Mouse (Mus musculus): ENCODE data around the gene Akap14.
A peak's percentile ranks its signal among the peaks of the same experiment; 100 is the strongest.
"Not testable (repeated sequence)": the region's sequence is repeated elsewhere in the genome, so short reads cannot be mapped to it uniquely, and the experiment has no call there.

Gene Akap14

DNA sequence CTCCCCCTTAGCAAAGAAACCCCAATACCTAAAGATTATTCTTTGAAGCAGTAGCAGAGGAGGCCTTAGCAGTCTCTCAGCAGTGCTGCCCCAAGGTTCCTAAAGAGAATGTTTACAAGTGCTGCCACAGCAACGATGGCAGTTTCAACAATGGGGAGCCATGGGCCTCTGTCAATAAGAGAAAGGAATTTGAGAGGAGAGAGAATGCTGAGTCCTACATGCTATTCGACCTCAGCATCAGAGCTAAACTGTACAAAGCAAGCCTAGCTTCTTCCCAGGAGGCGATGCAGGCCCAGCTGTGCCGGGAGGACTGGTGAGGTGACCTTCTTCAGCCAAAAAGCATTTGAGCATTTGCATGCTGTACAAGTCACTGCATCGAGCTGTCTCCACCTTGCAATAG lies at the start of gene Akap14:
TSS of gene Akap14 (minus strand) at position 101 of the 400 bp plus-strand sequence.
- DNase-seq (ENCODE audit: low spot score in 2 of 2), result no peak

DNA sequence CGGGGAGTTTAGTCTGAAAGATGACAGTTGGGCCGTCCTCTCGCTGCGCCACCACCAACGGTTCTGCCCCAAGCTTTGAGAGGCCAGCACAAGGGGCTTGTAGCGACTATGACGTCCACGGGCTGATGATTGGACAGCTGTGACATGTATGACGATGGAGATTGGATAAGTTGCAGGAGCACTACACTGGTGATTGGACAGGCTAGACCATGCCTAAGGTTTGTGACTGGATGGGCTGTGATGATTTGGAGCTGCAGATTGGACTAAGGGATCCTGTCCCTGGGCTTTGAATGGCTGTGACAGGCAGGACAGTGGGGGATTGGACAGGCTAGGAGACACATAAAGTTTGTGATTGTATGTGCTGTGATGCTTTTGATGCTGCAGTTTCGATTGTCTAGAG lies 42.3 kb upstream of the Akap14 start, which contains the start of gene Gm9:
TSS of gene Gm9 (minus strand) at position 101 of the 400 bp plus-strand sequence.
- DNase-seq (ENCODE audit: low spot score in 2 of 2), result no peak

DNA sequence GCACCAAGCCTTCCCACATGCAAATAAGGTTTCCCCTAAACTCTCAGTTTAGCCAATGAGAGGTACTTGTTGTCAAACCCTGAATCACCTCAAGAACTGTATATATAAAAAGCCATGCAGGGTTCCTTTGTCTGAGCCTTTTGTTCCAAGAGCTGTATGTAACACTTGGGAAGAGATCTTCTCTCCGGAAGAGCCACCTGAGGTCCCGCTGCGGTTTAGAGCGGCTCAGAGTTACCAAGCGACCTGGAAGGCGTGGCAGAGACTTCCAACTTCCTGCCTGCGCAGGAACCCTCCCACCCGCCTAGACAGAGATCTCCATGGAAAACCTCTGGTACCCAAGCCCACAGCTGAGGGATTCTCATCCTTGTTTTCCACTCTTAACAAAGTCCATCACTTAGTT lies 30.0 kb upstream of the Akap14 start:
- DNase-seq (ENCODE audit: low spot score in 2 of 2), result no peak

DNA sequence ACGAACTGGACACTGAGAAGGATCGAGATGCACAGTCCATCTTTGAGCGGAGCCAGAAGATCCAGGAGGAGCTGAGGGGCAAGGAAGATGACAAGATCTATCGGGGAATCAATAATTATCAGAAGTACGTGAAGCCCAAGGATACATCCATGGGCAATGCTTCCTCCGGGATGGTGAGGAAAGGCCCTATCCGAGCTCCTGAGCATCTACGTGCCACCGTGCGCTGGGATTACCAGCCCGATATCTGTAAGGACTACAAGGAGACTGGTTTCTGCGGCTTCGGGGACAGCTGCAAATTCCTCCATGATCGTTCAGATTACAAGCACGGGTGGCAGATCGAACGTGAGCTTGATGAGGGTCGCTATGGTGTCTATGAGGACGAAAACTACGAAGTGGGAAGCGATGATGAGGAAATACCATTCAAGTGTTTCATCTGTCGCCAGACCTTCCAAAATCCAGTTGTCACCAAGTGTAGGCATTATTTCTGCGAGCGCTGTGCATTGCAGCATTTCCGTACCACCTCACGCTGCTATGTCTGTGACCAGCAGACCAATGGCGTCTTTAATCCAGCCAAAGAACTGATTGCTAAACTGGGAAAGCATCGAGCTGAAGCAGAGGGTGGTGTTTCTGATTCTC lies 23.2 kb upstream of the Akap14 start:
- no peak for DNase-seq (ENCODE audit: low spot score in 2 of 2)

DNA sequence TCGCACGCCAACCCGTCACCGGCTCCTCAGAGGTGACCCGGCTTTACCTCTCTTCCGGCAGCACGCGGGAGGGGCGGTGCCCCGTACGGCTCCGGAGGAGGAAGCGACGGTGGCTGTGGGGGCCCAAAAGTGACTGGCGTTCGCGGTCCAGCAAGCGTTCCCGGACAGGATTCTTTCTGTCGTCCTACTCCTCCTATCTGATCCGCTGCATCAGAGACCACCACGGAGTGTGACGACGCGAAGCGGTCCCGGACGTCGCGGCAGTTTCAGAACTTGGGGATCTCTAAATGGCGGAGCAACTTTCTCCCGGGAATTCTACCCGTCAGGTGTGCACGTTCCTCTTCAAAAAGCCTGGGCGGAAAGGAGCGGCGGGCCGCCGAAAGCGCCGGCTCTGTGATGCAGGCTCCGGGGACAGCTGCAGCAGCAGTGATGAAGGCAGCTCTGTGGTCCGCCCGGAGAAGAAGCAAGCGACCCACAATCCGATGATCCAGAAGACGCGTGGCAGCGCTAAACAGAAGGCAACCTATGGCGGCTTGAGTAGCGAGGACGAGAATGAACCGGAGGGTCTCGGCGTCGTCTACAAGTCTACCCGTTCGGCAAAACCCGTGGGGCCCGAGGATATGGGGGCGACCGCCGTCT lies 22.6 kb upstream of the Akap14 start, which contains the start of the genes Ndufa1 and Rnf113a1:
TSS of gene Ndufa1 (minus strand) at position 59 of the 639 bp plus-strand sequence.
TSS of gene Rnf113a1 (plus strand) at position 141 of the 639 bp plus-strand sequence.
- DNase-seq (ENCODE audit: low spot score in 2 of 2), result peak; percentile 65 to 88

DNA sequence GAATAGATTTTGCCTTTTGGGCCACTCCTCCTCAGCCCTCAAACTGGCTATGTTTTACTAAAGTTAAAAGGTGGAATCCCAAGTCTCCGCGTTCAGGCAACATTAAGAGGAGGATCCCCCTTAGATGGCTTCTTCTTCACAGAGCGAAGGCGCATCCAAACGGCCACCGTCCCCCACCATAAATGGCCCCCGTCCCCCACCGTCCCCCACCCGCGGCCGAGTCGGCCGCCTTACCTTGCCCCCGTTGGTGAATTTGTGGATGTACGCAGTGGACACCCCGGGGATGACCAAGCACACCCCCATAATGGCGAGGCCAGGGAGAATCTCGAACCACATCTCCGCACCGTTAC lies 22.1 kb upstream of the Akap14 start:
- DNase-seq (ENCODE audit: low spot score in 2 of 2), result no peak

DNA sequence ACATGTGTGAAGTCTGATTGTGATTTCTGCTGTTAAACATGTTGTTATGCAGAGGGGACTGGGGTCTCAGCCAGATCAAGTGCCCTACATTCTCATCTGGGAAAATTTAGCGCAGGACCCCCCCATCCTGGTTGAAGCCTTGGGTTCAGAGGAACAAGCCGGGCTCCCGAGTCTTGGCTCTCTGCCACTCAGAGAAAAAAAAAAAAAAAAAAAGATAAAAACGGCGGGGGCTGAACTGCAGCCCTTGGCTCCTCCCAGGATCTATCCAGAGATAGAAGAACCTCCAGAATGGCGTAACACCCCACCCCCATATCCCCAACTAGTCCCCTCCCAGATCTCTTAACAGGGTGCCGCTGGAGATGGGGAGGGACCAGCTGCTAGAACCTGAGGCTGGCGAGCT lies 15.8 kb upstream of the Akap14 start:
- DNase-seq (ENCODE audit: low spot score in 2 of 2), result not testable (repeated sequence)

DNA sequence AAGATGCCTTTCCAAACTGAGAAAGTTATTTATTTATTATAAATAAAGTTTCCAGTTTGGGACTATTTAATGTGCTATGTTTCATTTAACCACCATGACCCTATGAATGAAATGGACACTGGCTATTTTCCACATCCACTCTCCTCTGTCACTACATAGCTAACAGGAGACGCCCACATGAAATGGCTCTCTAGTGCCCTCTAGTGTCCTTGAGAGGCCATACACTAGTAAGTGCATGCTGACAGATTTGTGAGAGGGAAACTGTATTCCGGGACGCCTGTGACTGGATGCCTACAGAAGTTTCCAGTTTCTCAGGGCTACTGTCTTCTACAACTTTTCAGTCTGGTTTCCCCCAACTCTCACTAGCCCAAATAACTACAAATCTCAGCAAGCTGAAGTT lies 1.6 kb downstream of the Akap14 start:
- DNase-seq (ENCODE audit: low spot score in 2 of 2), result peak in 1 of 2 experiments; percentile 43

DNA sequence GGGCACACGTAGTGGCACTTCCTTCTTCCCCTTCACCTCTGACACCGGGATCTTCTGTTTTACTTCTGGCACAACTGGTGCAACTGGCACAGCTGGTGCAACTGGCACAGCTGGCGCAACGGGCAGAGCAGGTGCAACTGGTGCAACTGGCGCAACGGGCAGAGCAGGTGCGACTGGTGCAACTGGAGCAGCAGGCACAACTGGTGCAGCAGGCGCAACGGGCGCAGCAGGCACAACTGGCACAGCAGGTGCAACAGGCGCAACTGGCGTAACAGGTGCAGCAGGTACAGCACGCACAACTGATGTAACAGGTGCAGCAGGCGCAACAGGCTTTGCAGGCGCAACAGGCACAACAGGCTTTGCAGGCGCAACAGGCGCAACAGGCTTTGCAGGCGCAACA lies 5.5 kb downstream of the Akap14 start:
- no peak for DNase-seq (ENCODE audit: low spot score in 2 of 2)

DNA sequence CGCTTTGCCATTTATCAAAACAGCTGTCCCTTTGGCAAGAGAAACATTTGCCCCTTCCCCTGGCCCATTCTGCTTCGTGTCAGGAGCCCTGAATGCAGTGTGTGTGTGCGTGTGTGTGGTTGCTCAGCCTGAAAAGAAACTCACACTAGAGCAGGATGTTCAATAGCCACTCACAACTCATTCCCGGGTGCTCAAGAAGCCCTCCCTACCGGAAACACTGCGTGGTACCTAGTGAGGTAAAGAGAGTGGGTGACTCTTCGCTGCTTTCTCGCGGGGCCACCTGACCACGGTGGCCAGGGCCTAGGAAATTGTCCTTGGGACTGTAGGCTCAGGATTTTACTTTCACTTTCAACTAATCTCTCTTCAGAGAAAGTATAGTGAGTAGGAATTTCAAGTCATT lies 7.5 kb downstream of the Akap14 start:
- DNase-seq (ENCODE audit: low spot score in 2 of 2), result no peak

DNA sequence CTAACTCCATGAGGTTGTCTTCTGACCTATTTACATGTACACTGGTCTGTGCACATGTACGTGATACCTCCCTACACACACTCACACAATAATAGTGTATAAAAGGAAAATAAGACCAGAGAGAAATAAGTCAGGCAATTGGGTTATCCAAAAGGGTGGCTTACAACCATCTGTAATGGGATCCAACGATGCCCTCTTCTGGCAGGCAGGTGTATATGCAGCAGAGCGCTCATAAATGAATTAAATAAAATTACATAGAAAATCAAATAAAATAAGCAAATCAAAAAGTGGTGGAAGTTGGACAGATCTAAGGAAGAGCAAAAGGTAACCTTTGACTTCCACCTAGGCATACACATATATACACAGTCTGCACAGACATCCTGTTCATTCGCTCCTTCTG lies 10.8 kb downstream of the Akap14 start:
- peak in 1 of 2 experiments; percentile 27 for DNase-seq (ENCODE audit: low spot score in 2 of 2)

DNA sequence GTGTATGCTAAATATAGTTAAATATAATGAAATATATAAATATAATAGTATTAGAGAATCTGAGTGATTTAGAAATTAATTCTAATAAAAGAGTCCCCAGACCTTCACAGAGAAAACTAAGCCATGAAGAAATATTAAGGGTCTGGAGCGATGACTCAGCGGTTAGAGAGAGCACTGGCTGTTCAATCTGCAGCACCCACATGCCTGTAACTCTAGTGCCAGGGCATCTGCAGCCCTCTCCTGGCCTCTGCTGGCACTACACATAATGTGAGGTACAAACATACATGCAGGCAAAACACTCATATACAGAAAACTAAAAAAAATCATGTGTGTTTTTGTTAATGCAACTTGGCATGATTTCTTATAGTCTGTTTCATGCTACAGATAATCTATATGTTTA lies 23.7 kb downstream of the Akap14 start:
- peak in 1 of 2 experiments; percentile 63 for DNase-seq (ENCODE audit: low spot score in 2 of 2)

DNA sequence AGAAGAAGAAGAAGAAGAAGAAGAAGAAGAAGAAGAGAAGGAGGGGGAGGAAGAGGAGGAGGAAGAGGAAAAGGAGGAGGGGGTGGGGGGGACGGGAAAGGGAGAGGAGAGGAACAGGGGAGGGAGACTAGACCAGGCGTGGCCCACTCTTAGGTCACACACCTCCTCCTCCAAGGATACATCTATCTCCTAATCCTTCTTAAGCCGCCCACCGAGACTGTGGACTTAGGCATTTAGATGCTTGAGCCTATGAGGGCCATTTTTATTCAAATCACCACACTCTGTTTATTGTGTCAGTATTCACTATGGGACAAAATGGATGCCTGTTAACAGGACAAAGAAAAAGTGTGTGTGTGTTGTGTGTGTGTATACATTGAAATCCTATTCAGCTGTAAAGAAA lies 24.1 kb downstream of the Akap14 start:
- not testable (repeated sequence) for DNase-seq (ENCODE audit: low spot score in 2 of 2)

DNA sequence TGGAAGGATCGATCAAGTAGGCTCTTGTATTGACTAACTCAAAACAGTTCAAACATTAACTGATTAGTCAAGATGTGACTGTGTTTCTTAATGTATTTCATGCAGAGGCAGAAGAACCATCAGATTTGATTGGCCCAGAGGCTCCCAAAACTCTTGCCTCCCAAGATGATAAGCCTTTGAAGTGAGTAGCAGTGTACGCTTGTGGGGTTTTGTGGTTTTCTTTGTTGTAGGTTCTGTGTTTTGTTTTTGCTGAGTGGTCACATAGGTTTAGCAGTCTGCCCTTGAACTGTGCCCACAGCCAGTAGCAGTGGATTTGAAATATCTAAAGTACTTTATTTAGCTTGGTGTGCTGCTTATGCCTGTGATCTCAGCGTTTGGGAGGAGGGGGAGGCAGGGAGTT lies 26.9 kb downstream of the Akap14 start:
- DNase-seq (ENCODE audit: low spot score in 2 of 2), result no peak

DNA sequence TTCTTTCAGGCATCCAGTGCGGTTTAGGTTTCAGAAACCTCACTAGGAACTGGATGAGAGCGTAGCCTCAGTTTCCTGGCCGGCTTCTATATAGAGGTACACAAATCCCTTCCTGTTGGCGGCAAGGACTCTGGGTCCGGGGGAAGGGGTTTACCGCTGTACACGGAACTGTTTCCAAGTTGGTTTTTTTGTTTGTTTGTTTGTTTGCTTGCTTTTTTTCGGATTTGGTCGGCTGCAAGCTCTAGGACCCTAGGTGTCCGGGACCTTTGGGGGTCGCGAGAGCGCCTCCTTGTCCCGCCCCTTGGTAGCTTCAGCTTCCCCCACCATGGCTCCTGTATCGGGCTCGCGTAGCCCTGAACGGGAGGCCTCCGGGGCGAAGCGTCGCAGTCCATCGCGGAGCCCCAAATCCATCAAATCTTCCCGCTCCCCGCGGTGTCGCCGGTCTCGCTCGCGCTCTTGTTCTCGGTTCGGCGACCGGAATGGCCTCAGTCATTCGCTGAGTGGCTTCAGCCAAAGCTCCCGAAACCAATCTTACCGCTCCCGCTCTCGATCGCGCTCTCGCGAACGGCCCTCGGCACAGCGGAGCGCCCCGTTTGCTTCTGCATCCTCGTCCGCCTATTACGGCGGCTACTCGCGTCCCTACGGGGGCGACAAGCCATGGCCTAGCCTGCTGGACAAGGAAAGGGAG lies 41.8 kb downstream of the Akap14 start, which contains the start of gene Nkap:
TSS of gene Nkap (plus strand) at position 125 of the 688 bp plus-strand sequence.
- peak; percentile 63 to 79 for DNase-seq (ENCODE audit: low spot score in 2 of 2)

DNA sequence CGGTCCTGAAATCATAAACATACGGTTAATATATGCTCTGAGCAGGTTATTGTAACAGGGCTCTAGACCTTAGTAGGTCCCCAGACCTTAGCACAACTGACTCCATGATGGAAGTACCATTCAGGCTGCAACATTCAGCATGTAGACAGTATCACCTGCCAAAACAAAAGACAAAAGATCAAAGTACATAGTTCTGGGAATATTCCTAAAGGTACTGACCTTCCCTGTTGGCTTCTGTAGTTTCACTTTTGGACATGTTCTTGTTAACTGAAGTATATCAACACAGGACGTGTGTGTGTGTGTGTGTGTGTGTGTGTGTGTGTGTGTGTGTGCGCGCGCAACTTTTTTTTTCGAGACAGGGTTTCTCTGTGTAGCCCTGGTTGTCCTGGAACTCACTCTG lies 43.1 kb downstream of the Akap14 start:
- DNase-seq (ENCODE audit: low spot score in 2 of 2), result no peak

DNA sequence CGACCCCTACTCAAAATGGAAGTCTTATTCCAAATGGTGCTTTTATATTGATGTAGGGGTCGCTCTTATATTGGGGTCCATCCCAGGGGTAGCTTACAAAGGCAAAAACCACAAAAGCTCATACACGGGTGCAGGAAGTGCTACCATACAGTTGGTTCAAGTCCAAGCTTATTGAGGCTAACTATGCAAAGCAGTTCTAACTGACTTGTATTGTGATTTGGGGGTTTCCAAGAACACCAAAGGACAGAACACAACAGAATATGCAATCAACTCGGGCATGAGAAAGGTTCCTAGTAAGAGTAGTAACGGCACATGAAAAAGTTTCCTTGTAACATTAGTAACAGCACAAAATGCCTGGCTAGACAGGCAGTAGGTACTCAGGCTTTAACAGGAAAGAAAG lies 48.4 kb downstream of the Akap14 start:
- DNase-seq (ENCODE audit: low spot score in 2 of 2), result no peak

DNA sequence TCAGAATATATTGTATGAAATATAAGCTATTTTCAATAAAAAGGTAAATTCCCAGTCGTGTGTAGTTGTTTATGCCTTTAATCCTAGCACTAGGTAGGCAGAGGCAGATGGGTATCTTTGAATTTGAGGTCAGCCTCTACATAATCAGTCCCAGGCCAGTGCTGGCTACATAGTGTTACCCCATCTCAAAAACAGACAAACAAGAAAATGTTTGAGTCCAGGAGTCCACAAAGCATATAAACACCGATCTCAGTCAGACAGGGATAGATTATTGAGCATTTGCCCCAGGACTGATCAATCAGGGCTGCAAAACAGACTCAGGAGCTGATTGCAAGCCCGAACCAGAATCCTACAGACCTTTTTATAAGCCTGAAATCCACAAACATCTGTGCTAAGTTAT lies 49.1 kb downstream of the Akap14 start:
- no peak for DNase-seq (ENCODE audit: low spot score in 2 of 2)

DNA sequence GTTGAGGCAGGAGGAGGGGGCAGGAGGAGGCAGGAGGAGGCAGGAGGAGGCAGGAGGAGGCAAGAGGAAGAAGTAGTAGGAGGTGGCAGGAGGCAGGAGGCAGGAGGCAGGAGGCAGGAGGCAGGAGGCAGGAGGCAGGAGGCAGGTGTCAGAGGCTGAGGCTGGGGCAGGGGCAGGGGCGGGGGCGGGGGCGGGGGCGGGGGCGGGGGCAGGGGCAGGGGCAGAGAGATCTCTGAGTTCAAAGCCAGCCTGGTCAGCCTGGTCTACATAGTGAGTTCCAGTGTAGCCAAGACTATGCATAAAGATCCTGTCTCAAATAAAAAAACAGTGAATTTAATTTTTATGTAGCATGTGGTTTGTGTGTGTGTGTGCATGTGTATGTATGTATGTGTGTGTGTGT lies 51.6 kb downstream of the Akap14 start:
- DNase-seq (ENCODE audit: low spot score in 2 of 2), result no peak

DNA sequence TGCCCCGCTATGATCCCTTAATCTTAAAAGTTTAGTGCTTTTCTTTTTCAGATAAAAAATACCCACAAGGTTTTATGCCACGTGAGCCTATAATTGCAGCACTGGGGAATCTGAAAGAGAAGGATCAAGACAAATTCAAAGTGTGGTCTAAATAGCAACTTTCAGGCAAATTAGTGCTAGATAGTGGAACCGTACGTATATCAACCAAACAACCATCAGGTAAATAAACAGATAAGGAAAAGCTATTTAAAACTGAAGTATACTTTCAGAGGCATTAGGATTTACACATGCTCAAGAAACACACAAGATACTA lies 57.8 kb downstream of the Akap14 start:
- no peak for DNase-seq (ENCODE audit: low spot score in 2 of 2)

DNA sequence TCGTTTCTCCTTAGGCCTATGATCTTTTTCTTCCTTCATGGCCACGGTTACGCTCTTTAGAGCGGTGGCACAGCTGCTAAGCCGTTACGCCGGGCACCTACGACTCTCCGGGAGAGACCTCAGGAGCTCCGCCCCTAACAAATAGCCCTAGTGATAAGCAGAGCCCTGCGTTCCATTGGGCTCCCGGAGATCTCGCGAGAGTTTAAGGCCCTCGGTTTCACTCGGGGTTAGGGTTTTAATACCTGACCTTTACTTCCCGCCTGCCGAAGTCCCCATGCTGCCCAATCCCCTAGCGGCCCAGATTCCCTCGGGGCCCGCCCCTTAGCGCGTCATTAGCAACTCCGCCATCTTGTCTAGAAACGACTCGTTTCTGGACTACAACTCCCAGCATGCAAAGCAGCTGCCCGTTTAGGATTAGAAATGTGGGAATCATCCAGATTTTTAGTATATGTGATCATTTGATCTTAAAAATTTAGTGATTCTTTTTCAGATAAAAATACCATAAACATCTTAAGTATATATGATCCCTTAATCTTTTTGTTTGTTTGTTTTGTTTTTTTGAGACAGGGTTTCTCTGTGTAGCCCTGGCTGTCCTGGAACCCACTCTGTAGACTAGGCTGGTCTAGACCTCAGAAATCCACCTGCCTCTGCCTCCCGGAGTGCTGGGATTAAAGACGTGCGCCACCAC lies 58.3 kb downstream of the Akap14 start, which contains the start of gene Upf3b:
TSS of gene Upf3b (minus strand) at position 130 of the 688 bp plus-strand sequence.
- DNase-seq (ENCODE audit: low spot score in 2 of 2), result peak; percentile 78 to 94

DNA sequence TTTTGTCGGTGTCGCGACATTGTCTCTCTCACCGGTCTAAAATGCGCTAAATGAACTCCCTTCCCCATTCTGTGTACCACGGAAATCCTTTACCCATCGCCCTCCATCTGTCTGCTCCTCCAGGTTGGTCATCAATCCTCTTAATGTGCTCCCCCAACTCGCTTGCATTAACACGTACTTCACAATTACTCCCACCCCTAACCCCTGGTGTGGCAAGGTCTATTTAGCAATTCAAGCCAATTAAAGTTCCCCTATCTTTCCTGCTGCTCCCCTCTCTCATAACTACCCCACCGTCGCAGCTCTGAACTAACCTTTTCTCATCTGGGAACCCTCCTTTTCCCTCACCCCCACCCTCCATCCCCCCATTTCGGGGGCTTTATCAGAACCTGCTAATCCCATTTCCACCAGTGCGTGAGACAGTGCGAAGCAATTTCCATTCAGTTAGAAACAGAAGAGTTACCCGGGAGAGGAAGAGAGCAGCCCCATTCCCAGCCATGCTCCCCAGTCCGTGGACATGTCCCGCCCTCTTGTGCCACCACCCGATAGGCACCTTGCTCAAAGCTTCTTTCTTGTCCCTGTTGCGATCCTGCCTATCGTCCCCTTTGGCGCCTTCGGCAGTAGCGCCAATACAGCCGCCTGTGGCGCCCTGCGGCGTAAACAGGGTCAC lies 59.0 kb downstream of the Akap14 start:
- no peak for DNase-seq (ENCODE audit: low spot score in 2 of 2)
